Mouse (Mus musculus) bone marrow, adult 2 months (tissue): Measurements from ENCODE around the gene Chchd6. TPM values are rescaled to one million over a fixed set of nuclear protein-coding genes. Genes with fewer than 3 reads are reported as not detected.

ENCODE experiments used
- H3K27ac ChIP-seq: fragments of 200-500 bp; 2 replicates; pipeline ENCODE4 v1.5.1; 2012; ENCODE audit warnings: low read depth, mild to moderate bottlenecking, control low read depth, inconsistent platforms, low read length; ENCODE audit not compliant: control insufficient read depth, poor library complexity, insufficient read depth
- H3K4me1 ChIP-seq: fragments of 200-500 bp; 2 replicates; pipeline ENCODE4 v1.6.1; 2011; ENCODE audit warnings: low read length; ENCODE audit not compliant: control insufficient read depth, insufficient read depth
- H3K4me3 ChIP-seq: fragments of 200-500 bp; replicated peaks from 2 replicates; pipeline ENCODE3; 2011; ENCODE audit warnings: mild to moderate bottlenecking, low read depth, low read length, control low read depth; ENCODE audit not compliant: control insufficient read depth
- CTCF ChIP-seq: fragments of 200-500 bp; IDR thresholded peaks from 2 replicates; pipeline ENCODE4 v1.5.1; 2011; ENCODE audit warnings: low read length, control low read depth; ENCODE audit not compliant: control insufficient read depth, insufficient read depth
- POLR2A ChIP-seq: fragments of 200-500 bp; IDR thresholded peaks from 2 replicates; pipeline ENCODE4 v1.6.1; 2011; ENCODE audit warnings: low read depth, mild to moderate bottlenecking, control low read depth, low read length, borderline replicate concordance; ENCODE audit not compliant: control insufficient read depth
- WGBS: fragments of 180-500 bp; shearing (Covaris S2); methylation state at CpG from one replicate; pipeline ENCODE4 v1.1.7; 2018; 5-methylcytosine and 5-hydroxymethylcytosine counted together
- polyA plus RNA-seq: library from polyadenylated mRNA; stranded (reverse); fragments of >200 nt; gene quantifications from 2 replicates; pipeline ENCODE4 v1.2.4, GENCODE M21; 2011; ENCODE audit warnings: low replicate concordance; ENCODE audit not compliant: missing spikeins, insufficient read depth, insufficient read length

Gene Chchd6
- polyA plus RNA-seq, 1 experiment, result 7.3 TPM

DNA sequence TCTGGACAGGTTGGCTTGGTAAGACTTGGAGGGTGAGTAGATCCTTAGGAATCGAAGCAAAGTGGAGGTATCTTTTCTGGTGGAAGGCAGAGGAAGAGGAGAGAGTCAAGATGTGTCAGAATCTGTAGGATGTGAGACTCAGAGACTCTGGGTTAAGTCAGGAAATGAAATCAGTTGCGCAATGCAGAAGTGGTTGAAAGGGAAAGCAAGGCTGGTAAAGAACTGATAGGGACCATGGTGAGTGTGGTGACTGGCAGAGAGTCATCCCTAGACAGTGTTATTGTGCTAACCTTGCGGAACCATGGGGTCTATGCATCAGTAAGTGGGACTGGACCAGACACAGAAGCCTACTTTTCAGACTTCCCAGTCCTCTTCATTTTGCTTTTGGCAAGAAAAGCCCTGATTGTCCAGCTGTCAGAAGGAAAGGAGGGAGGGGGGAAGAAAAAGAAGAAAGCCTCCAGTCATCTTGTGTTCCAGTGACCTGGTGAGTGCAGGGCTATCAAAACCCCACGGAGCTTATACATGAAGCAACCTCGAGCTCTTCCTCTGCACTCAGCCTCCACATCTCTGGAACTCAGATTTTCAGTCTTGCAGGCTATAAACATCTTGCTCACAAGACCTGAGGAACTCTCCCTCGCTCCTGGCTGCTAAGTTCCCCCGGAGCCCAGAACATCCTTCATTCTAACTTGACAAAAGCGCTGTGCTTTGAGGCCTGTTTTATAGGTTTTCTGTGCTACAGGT is 32.8 kb upstream of the Chchd6 start:
- no peak overlapping the region for H3K4me3 ChIP-seq
- TF ChIP-seq CTCF (no peak), POLR2A (no peak)
- 23% methylated on average over 8 of the region's 8 CpGs for WGBS
- H3K27ac ChIP-seq, result no peak overlapping the region
- H3K4me1 ChIP-seq, result no peaks in the 10 kb centered on the region

- Histone ChIP-seq H3K27ac (no peak overlapping the region), H3K4me3 (no peak overlapping the region), H3K4me1 (no peaks in the 10 kb centered on the region)
- WGBS, result 66% methylated on average over 3 of the region's 3 CpGs
- TF ChIP-seq POLR2A (no peak), CTCF (no peak)
Observed at GRCm38 (mm10) chr6:89622647-89623046, 27.2 kb upstream of the Chchd6 start.

DNA sequence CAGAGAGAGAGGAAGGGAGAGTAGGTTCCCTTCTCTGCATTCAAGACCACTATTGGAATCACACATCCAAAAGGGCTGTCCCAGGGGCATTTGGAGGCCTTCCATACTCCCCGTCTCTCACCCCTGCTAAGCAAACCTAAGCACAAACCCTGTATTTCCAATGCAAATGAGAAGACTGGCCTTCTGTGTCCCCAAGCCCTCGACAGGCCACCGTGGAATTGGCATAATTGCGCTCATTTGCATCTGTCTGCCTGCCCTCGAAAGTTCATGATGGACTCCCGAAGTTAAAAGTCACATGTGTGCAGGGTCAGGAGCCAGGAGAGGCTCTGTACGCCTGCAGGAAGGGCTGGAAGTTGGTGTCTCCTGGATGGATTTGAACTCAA is 19.9 kb upstream of the Chchd6 start:
- H3K4me3 ChIP-seq, result no peak overlapping the region
- 61% methylated on average over 7 of the region's 7 CpGs for WGBS
- H3K27ac ChIP-seq, result no peak overlapping the region
- TF ChIP-seq CTCF (no peak), POLR2A (no peak)
- no peaks in the 10 kb centered on the region for H3K4me1 ChIP-seq

GRCm38 (mm10) chr6:89614596-89615372 is 19.3 kb upstream of the Chchd6 start:
- H3K4me3 ChIP-seq, result no peak overlapping the region
- no peak overlapping the region for H3K27ac ChIP-seq
- H3K4me1 ChIP-seq, result no peaks in the 10 kb centered on the region
- no peak for TF ChIP-seq CTCF
- TF ChIP-seq POLR2A, result no peak
- WGBS, result 59% methylated on average over 7 of the region's 7 CpGs

DNA sequence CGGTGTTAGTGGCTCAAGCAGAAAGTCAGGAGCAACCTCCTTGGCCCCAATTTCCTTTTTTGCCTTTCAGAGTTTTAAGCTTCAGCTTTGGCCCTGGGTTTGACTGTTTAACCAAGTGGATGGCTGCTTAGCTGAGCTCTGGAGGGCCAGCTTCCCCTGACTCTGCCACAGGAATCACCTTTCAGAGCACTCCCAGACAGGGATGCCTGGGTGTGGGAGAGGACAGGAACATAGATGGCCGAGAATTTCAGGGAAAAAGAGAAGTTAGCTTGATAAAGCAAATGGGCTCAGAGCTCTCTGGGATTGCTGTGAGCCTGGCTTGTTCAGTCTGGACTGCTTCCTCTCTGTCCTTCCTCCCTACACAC is 18.6 kb upstream of the Chchd6 start:
- 2% methylated on average over 2 of the region's 2 CpGs for WGBS

GRCm38 (mm10) chr6:89613336-89614106 is 18.1 kb upstream of the Chchd6 start:
- 50% methylated on average over 15 of the region's 15 CpGs for WGBS

More for the DNA sequence above, 18.6 kb upstream of the Chchd6 start:
- no peak overlapping the region for H3K4me3 ChIP-seq
- H3K4me1 ChIP-seq, result no peaks in the 10 kb centered on the region
- H3K27ac ChIP-seq, result no peak overlapping the region
- TF ChIP-seq CTCF (no peak), POLR2A (no peak)

DNA sequence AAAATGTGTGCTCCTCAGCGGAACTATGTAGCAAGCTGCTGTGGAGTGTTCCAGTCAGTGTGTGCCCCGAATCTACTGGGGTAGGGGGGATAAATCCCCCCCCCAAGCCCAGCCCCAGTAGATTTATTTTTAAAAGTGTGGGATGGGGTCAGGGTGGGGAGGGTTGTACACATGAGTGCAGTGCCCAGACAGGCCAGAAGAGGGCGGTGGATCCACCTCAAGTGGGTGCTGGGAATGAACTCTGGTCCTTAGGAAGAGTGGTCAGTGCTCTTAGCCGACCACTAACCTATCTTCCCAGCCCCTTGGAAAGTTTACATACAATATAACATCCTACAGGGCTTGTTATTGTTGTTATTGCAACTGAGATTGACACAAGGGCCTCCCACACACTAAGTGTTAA is 12.5 kb upstream of the Chchd6 start:
- H3K4me3 ChIP-seq, result no peak overlapping the region
- TF ChIP-seq CTCF (peak; percentile 55), POLR2A (no peak)

More at GRCm38 (mm10) chr6:89613336-89614106, 18.1 kb upstream of the Chchd6 start:
- Histone ChIP-seq H3K27ac (no peak overlapping the region), H3K4me1 (no peaks in the 10 kb centered on the region), H3K4me3 (no peak overlapping the region)
- no peak for TF ChIP-seq POLR2A
- no peak for TF ChIP-seq CTCF

GRCm38 (mm10) chr6:89606096-89606495 is 10.6 kb upstream of the Chchd6 start:
- WGBS, result 66% methylated on average over 3 of the region's 3 CpGs
- no peak overlapping the region for H3K4me3 ChIP-seq
- no peak overlapping the region for H3K27ac ChIP-seq
- H3K4me1 ChIP-seq, result no peaks in the 10 kb centered on the region
- TF ChIP-seq CTCF (no peak), POLR2A (no peak)

More for the DNA sequence above, 12.5 kb upstream of the Chchd6 start:
- 53% methylated on average over 4 of the region's 4 CpGs for WGBS
- H3K4me1 ChIP-seq, result no peaks in the 10 kb centered on the region
- H3K27ac ChIP-seq, result no peak overlapping the region
